Mouse (Mus musculus): ENCODE measurements around the gene C2cd4c. TPM values are rescaled to one million over a fixed set of nuclear protein-coding genes. Genes with fewer than 3 reads are reported as not detected.
A peak's percentile ranks its signal among the peaks of the same experiment; 100 is the strongest.

The C2cd4c gene
- polyA plus RNA-seq, 1 experiment from 2014 or later, result 0.54 TPM

- Histone ChIP-seq H3K9me3 (no peaks in the 10 kb centered on the region), H3K27me3 (no peaks in the 10 kb centered on the region), H3K27ac (replicated peaks) (no peak overlapping the region), H3K4me1 (replicated peaks) (peaks cover 22% of the 10 kb centered on the region), H3K4me2 (no peak overlapping the region), H3K9ac (no peak overlapping the region), H3K36me3 (no peaks in the 10 kb centered on the region), H3K4me3 (no peak overlapping the region)
- no peak for ATAC-seq (ENCODE audit: low FRiP score, low read depth)
- WGBS, result 85% methylated on average over 17 of the region's 17 CpGs
These were observed 19.4 kb upstream of the C2cd4c start for GRCm38 (mm10) chr10:79633006-79633777.

GRCm38 (mm10) chr10:79631432-79631831 lies 17.6 kb upstream of the C2cd4c start:
- peak; percentile 38; the same call in 1 of the 2 replicates for ATAC-seq (ENCODE audit: low FRiP score, low read depth)
- Histone ChIP-seq H3K27ac (replicated peaks) (no peak overlapping the region), H3K9me3 (no peaks in the 10 kb centered on the region), H3K4me2 (no peak overlapping the region), H3K36me3 (no peaks in the 10 kb centered on the region), H3K4me3 (no peak overlapping the region), H3K9ac (no peak overlapping the region), H3K4me1 (replicated peaks) (peaks cover 11% of the 10 kb centered on the region), H3K27me3 (no peaks in the 10 kb centered on the region)
- 59% methylated on average over 4 of the region's 4 CpGs for WGBS

GRCm38 (mm10) chr10:79628377-79628776 lies 14.6 kb upstream of the C2cd4c start:
- no peaks in the 10 kb centered on the region for H3K36me3 ChIP-seq
- no peaks in the 10 kb centered on the region for H3K9me3 ChIP-seq
- H3K27me3 ChIP-seq, result no peaks in the 10 kb centered on the region
- H3K4me3 ChIP-seq, result no peak overlapping the region
- 78% methylated on average over 5 of the region's 5 CpGs for WGBS
- peaks cover under 1% of the 10 kb centered on the region; the same call in 1 of the 2 replicates for H3K4me1 ChIP-seq (replicated peaks)
- H3K4me2 ChIP-seq, result no peak overlapping the region
- H3K27ac ChIP-seq (replicated peaks), result no peak overlapping the region
- H3K9ac ChIP-seq, result no peak overlapping the region
- ATAC-seq (ENCODE audit: low FRiP score, low read depth), result no peak

- no peaks in the 10 kb centered on the region for H3K4me1 ChIP-seq (replicated peaks)
These were observed 12.3 kb upstream of the C2cd4c start for GRCm38 (mm10) chr10:79626156-79626555.

GRCm38 (mm10) chr10:79625398-79625797 lies 11.6 kb upstream of the C2cd4c start:
- Histone ChIP-seq H3K4me1 (replicated peaks) (no peaks in the 10 kb centered on the region), H3K9me3 (no peaks in the 10 kb centered on the region), H3K9ac (no peak overlapping the region), H3K27ac (replicated peaks) (no peak overlapping the region), H3K27me3 (no peaks in the 10 kb centered on the region), H3K4me3 (no peak overlapping the region), H3K4me2 (no peak overlapping the region), H3K36me3 (no peaks in the 10 kb centered on the region)
- ATAC-seq (ENCODE audit: low FRiP score, low read depth), result no peak
- WGBS, result 73% methylated on average over 9 of the region's 9 CpGs

More at GRCm38 (mm10) chr10:79626156-79626555, 12.3 kb upstream of the C2cd4c start:
- Histone ChIP-seq H3K9ac (no peak overlapping the region), H3K4me3 (no peak overlapping the region), H3K4me2 (no peak overlapping the region), H3K27ac (replicated peaks) (no peak overlapping the region), H3K36me3 (no peaks in the 10 kb centered on the region), H3K27me3 (no peaks in the 10 kb centered on the region), H3K9me3 (no peaks in the 10 kb centered on the region)
- 79% methylated on average over 10 of the region's 10 CpGs for WGBS
- no peak for ATAC-seq (ENCODE audit: low FRiP score, low read depth)

- no peak overlapping the region for H3K9ac ChIP-seq
- H3K4me1 ChIP-seq (replicated peaks), result no peaks in the 10 kb centered on the region
- no peaks in the 10 kb centered on the region for H3K9me3 ChIP-seq
- no peak overlapping the region for H3K4me2 ChIP-seq
- no peak for ATAC-seq (ENCODE audit: low FRiP score, low read depth)
- no peak overlapping the region for H3K4me3 ChIP-seq
- no peak overlapping the region for H3K27ac ChIP-seq (replicated peaks)
- no peaks in the 10 kb centered on the region for H3K27me3 ChIP-seq
- H3K36me3 ChIP-seq, result no peaks in the 10 kb centered on the region; the same call in 1 of the 2 replicates
- WGBS, result 54% methylated on average over 12 of the region's 12 CpGs
These were observed 10.1 kb upstream of the C2cd4c start for GRCm38 (mm10) chr10:79623950-79624349.

- Histone ChIP-seq H3K4me2 (no peak overlapping the region), H3K4me3 (no peak overlapping the region), H3K9me3 (no peaks in the 10 kb centered on the region), H3K27ac (replicated peaks) (no peak overlapping the region), H3K4me1 (replicated peaks) (peaks cover 23% of the 10 kb centered on the region), H3K27me3 (peaks cover 19% of the 10 kb centered on the region), H3K36me3 (no peaks in the 10 kb centered on the region; the same call in none of the 2 replicates), H3K9ac (no peak overlapping the region)
- WGBS, result 92% methylated on average over 5 of the region's 5 CpGs
- no peak for ATAC-seq (ENCODE audit: low FRiP score, low read depth)
These were observed 2.6 kb upstream of the C2cd4c start for GRCm38 (mm10) chr10:79616376-79616775.

GRCm38 (mm10) chr10:79615860-79616259 lies 2.0 kb upstream of the C2cd4c start:
- no peak for ATAC-seq (ENCODE audit: low FRiP score, low read depth)
- Histone ChIP-seq H3K9me3 (no peaks in the 10 kb centered on the region), H3K27ac (replicated peaks) (no peak overlapping the region), H3K9ac (no peak overlapping the region), H3K27me3 (peaks cover 19% of the 10 kb centered on the region), H3K36me3 (no peaks in the 10 kb centered on the region; the same call in none of the 2 replicates), H3K4me1 (replicated peaks) (peaks cover 28% of the 10 kb centered on the region), H3K4me3 (no peak overlapping the region), H3K4me2 (no peak overlapping the region)
- 3% methylated on average over 8 of the region's 8 CpGs for WGBS

GRCm38 (mm10) chr10:79614305-79614643 lies 449 bp upstream of the C2cd4c start:
- Histone ChIP-seq H3K9ac (peak overlapping the region; percentile 66; the same call in 1 of the 2 replicates), H3K36me3 (no peaks in the 10 kb centered on the region; the same call in 1 of the 2 replicates), H3K27me3 (peaks cover 19% of the 10 kb centered on the region), H3K4me3 (peak overlapping the region; percentile 69), H3K4me2 (peak overlapping the region; percentile 97), H3K27ac (replicated peaks) (peak overlapping the region; percentile 50; the same call in 1 of the 2 replicates), H3K4me1 (replicated peaks) (peaks cover 28% of the 10 kb centered on the region), H3K9me3 (no peaks in the 10 kb centered on the region)
- no peak; the same call in 1 of the 2 replicates for ATAC-seq (ENCODE audit: low FRiP score, low read depth)
- 83% methylated on average over 1 of the region's 1 CpGs for WGBS

GRCm38 (mm10) chr10:79612192-79613135 lies 1.4 kb downstream of the C2cd4c start:
- H3K4me2 ChIP-seq, result peak overlapping the region; percentile 97
- peak overlapping the region; percentile 66; the same call in 1 of the 2 replicates for H3K9ac ChIP-seq
- H3K4me3 ChIP-seq, result peak overlapping the region; percentile 69
- no peaks in the 10 kb centered on the region for H3K9me3 ChIP-seq
- H3K36me3 ChIP-seq, result no peaks in the 10 kb centered on the region
- 11% methylated on average over 51 of the region's 51 CpGs for WGBS
- no peak overlapping the region for H3K27ac ChIP-seq (replicated peaks)
- H3K27me3 ChIP-seq, result peaks cover 19% of the 10 kb centered on the region
- no peak for ATAC-seq (ENCODE audit: low FRiP score, low read depth)
- peaks cover 28% of the 10 kb centered on the region for H3K4me1 ChIP-seq (replicated peaks)

- Histone ChIP-seq H3K4me2 (no peak overlapping the region), H3K36me3 (no peaks in the 10 kb centered on the region), H3K27me3 (peaks cover 19% of the 10 kb centered on the region), H3K9me3 (no peaks in the 10 kb centered on the region), H3K4me1 (replicated peaks) (peaks cover 28% of the 10 kb centered on the region), H3K27ac (replicated peaks) (no peak overlapping the region), H3K4me3 (no peak overlapping the region), H3K9ac (no peak overlapping the region)
- WGBS, result 27% methylated on average over 5 of the region's 5 CpGs
- no peak for ATAC-seq (ENCODE audit: low FRiP score, low read depth)
These were observed 2.5 kb downstream of the C2cd4c start for GRCm38 (mm10) chr10:79611296-79611695.

GRCm38 (mm10) chr10:79609276-79609675 lies 4.5 kb downstream of the C2cd4c start:
- no peak overlapping the region for H3K4me2 ChIP-seq
- 70% methylated on average over 3 of the region's 3 CpGs for WGBS
- H3K4me3 ChIP-seq, result no peak overlapping the region
- no peaks in the 10 kb centered on the region for H3K36me3 ChIP-seq
- H3K9me3 ChIP-seq, result no peaks in the 10 kb centered on the region
- peaks cover 28% of the 10 kb centered on the region for H3K4me1 ChIP-seq (replicated peaks)
- no peak overlapping the region for H3K27ac ChIP-seq (replicated peaks)
- no peak for ATAC-seq (ENCODE audit: low FRiP score, low read depth)
- peaks cover 19% of the 10 kb centered on the region for H3K27me3 ChIP-seq
- no peak overlapping the region for H3K9ac ChIP-seq
